Mouse (Mus musculus) lung, postnatal 0 days (tissue): ENCODE measurements around the gene Barhl2.

Experiments used
- CTCF ChIP-seq: IDR thresholded peaks from 2 replicates; pipeline ENCODE4 v1.5.1; 2016; ENCODE audit warnings: antibody characterized with exemption, mild to moderate bottlenecking
- EP300 ChIP-seq: IDR thresholded peaks from 2 replicates; pipeline ENCODE4 v1.6.1; 2016; ENCODE audit warnings: antibody characterized with exemption, mild to moderate bottlenecking, control low read depth

DNA sequence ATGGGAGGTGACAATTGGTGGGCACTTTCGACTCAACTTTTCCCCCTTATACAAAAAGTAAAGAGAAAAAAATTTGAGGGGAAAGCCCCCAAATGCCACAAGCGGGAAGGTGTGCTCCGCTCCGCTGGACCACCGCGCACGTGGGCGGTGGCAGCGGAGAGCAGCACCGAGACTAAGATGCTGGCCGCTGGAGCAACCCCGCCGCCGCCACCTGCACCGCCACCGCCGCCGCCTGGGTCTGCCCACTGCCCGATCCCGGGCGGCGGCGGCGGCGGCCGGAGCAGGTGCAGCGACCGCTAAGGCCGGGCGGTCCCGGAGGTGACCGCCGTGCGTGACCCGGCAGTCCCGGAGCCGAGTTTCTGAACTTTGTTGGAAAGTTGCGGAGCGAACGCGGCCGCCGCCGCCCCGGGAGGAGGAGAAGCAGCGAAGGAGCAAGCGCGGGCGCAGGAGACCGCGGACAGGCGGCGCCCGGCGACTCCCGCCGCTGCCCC is at the start of gene Barhl2:
- no peak for TF ChIP-seq EP300
- no peak for TF ChIP-seq CTCF
